Mouse (Mus musculus) midbrain, embryonic 10.5 days (tissue): ENCODE measurements around the gene Cd19. TPM values are rescaled to one million over a fixed set of nuclear protein-coding genes. Genes with fewer than 3 reads are reported as not detected.

Experiments
- DNase-seq: peaks from one replicate; pipeline ENCODE4 v3.0.0-alpha.2; 2017; ENCODE audit warnings: low spot score
- H3K27ac ChIP-seq: fragments of 300-500 bp; sonication (generic); replicated peaks from 2 replicates; pipeline ENCODE4 v1.5.1; 2016; ENCODE audit warnings: mild to moderate bottlenecking
- H3K27me3 ChIP-seq: fragments of 300-500 bp; sonication (generic); 2 replicates; pipeline ENCODE4 v1.6.1; 2016; ENCODE audit warnings: low read depth, mild to moderate bottlenecking; ENCODE audit not compliant: poor library complexity, severe bottlenecking
- H3K36me3 ChIP-seq: fragments of 300-500 bp; sonication (generic); 2 replicates; pipeline ENCODE4 v1.6.1; 2016; ENCODE audit warnings: mild to moderate bottlenecking, moderate library complexity
- H3K4me1 ChIP-seq: fragments of 300-500 bp; sonication (generic); 2 replicates; pipeline ENCODE4 v1.6.1; 2016
- H3K4me3 ChIP-seq: fragments of 300-500 bp; sonication (generic); 2 replicates; pipeline ENCODE4 v1.5.1; 2016; ENCODE audit warnings: mild to moderate bottlenecking, moderate library complexity
- H3K9me3 ChIP-seq: fragments of 300-500 bp; sonication (generic); replicated peaks from 2 replicates; pipeline ENCODE4 v1.6.1; 2016; ENCODE audit warnings: mild to moderate bottlenecking
- WGBS: fragments of 180-500 bp; shearing (Covaris S2); methylation state at CpG from one replicate; pipeline ENCODE4 v1.1.7; 2016; 5-methylcytosine and 5-hydroxymethylcytosine counted together
- microRNA-seq: library from miRNA; unstranded; fragments of <30 nt; microRNA quantifications from one replicate; pipeline ENCODE4, GENCODE M21; 2017
- polyA plus RNA-seq: library from polyadenylated mRNA; unstranded; fragments of >200 nt; fragmentation: Nextera tagmentation; extraction: Ambion mirVana; gene quantifications from 2 replicates; pipeline ENCODE4 v1.2.1, GENCODE M21; 2016

Cd19 gene
- polyA plus RNA-seq, 1 experiment from 2014 or later, result 0.16 TPM

DNA sequence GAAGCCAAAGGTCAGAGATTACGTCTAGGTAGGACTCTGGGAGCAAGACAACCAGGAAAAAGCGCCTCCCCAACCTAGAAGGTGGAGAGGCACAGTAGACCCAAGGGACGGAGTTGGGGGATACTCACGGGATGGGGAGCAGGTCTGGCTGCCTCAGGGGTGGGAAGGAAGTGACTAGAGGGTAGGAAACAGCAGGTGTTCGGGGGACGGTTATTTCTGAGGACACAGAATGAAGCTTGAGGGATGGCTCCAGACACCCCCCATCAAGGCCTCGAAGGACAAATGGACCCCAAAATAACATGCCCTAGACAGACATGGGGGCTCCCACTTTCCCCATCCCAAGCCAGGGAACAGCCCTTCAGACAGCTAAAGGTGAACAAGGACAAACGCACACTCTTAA, 46.3 kb downstream of the Cd19 start:
- H3K27me3 ChIP-seq, result no peaks in the 10 kb centered on the region
- DNase-seq, result no peak
- H3K36me3 ChIP-seq, result peaks cover 68% of the 10 kb centered on the region
- WGBS, result 88% methylated on average over 8 of the region's 8 CpGs
- no peak overlapping the region for H3K4me3 ChIP-seq
- H3K9me3 ChIP-seq, result no peaks in the 10 kb centered on the region
- no peaks in the 10 kb centered on the region for H3K4me1 ChIP-seq
- no peak overlapping the region for H3K27ac ChIP-seq

DNA sequence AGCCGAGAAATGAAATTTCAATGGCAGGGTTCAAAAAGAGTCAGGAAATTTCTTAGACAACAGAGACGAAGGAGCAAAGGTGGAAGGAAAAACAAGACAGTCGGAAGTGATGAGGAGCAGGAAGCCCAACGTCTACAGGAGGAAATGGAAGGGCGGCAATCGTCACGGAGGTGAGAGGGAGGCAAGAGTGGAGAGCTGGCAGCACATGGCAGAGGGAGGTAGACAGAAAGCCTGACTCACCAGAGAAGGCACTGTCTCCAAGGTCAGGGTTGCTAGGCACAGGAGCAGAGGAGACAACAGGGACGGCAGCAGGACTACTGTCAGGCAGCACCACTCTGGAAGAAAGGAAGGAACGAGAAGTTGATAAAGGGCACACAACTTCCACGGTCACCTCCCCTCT, 47.1 kb downstream of the Cd19 start:
- H3K27ac ChIP-seq, result no peak overlapping the region
- no peak for DNase-seq
- WGBS, result 93% methylated on average over 10 of the region's 10 CpGs
- H3K9me3 ChIP-seq, result no peaks in the 10 kb centered on the region
- H3K4me3 ChIP-seq, result no peak overlapping the region
- H3K27me3 ChIP-seq, result no peaks in the 10 kb centered on the region
- H3K36me3 ChIP-seq, result peaks cover 61% of the 10 kb centered on the region
- H3K4me1 ChIP-seq, result no peaks in the 10 kb centered on the region

DNA sequence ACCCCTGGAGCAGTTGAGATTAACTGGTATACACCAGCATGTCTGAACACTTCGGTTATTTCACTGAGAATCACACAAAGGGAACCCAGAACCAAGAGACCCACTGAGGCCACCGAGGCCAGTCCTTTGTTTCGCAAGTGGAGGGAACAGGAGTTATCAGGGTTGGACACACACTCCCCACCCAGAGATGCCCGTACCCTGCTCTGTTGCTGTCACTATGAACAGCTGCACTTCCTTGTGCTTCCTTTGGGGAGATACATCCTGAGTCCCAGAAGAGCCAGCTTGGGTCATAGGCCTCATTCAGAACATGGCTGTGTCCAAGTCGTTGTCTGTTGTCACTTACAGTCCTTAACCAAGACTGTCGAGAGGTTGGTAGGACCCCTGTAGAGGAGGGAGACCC, 51.7 kb downstream of the Cd19 start:
- DNase-seq, result no peak
- Histone ChIP-seq H3K4me1 (no peaks in the 10 kb centered on the region), H3K9me3 (no peaks in the 10 kb centered on the region), H3K27ac (no peak overlapping the region), H3K27me3 (no peaks in the 10 kb centered on the region), H3K36me3 (peaks cover 16% of the 10 kb centered on the region), H3K4me3 (no peak overlapping the region)
- WGBS, result 86% methylated on average over 6 of the region's 6 CpGs

DNA sequence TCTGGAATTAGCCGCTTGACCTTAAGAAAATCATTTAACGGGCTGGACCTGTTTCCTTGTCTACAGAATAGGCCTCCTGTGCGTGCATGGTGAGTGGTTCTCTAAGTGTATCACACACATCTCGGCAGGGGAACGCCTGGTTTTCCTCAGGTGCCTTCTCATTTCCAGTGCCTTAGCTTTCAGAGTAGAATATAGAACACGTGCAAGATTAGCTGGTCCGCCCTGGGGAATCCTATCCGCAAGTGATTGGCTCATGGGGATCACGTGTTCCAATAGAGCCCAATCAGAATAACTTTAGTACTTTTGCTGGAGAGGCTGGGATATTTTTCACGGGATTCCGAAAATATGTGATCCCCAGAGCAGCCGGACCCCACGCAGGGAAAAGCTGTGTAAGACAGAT, 55.6 kb downstream of the Cd19 start:
- Histone ChIP-seq H3K4me1 (peaks cover 27% of the 10 kb centered on the region), H3K27ac (no peak overlapping the region), H3K27me3 (no peaks in the 10 kb centered on the region), H3K4me3 (no peak overlapping the region), H3K9me3 (no peaks in the 10 kb centered on the region), H3K36me3 (peaks cover 3% of the 10 kb centered on the region; the same call in 1 of the 2 replicates)
- DNase-seq, result no peak
- 81% methylated on average over 13 of the region's 13 CpGs for WGBS

Small RNA genes lying within 50 kb of the gene (microRNA-seq; reads per million reads assigned to microRNA genes)
- not detected for gene Mir7058

Other genes starting within 250 kb of the Cd19 start
- gene Xpo6, start 214.4 kb downstream of the Cd19 start, polyA plus RNA-seq, result 61.3 and 65.7 TPM in 2 replicates
- 91.5 and 129 TPM in 2 replicates for gene Sbk1, start 142.3 kb downstream of the Cd19 start, polyA plus RNA-seq
- 1.6 and 2.6 TPM in 2 replicates for gene Lat, start 45.3 kb downstream of the Cd19 start, polyA plus RNA-seq
- gene Spns1, start 37.4 kb downstream of the Cd19 start, polyA plus RNA-seq, result 67.6 and 68.9 TPM in 2 replicates
- gene Nfatc2ip, start 18.2 kb downstream of the Cd19 start, polyA plus RNA-seq, result 2.6 and 2.8 TPM in 2 replicates
- 26.6 and 27.0 TPM in 2 replicates for gene Rabep2, start 13.9 kb upstream of the Cd19 start, polyA plus RNA-seq
- gene Atp2a1, start 48.2 kb upstream of the Cd19 start, polyA plus RNA-seq, result 0.16 and 0.28 TPM in 2 replicates
- 54.1 and 58.7 TPM in 2 replicates for gene Sh2b1, start 60.5 kb upstream of the Cd19 start, polyA plus RNA-seq
- 161 and 178 TPM in 2 replicates for gene Tufm, start 72.5 kb upstream of the Cd19 start, polyA plus RNA-seq
- 44.8 and 50.2 TPM in 2 replicates for gene Atxn2l, start 88.5 kb upstream of the Cd19 start, polyA plus RNA-seq
- gene Eif3c, start 151.5 kb upstream of the Cd19 start, polyA plus RNA-seq, result 206 and 215 TPM in 2 replicates
- gene Apobr, start 170.1 kb upstream of the Cd19 start, polyA plus RNA-seq, result 0.41 and 0.58 TPM in 2 replicates
- 23.8 and 32.3 TPM in 2 replicates for gene Cln3, start 170.9 kb upstream of the Cd19 start, polyA plus RNA-seq
- gene Il27, start 180.1 kb upstream of the Cd19 start, polyA plus RNA-seq, result not detected in 2 replicates
- gene Nupr1, start 216.0 kb upstream of the Cd19 start, polyA plus RNA-seq, result 1.6 and 3.1 TPM in 2 replicates
- 61.9 and 63.5 TPM in 2 replicates for gene Sgf29, start 234.4 kb upstream of the Cd19 start, polyA plus RNA-seq